Mouse (Mus musculus) stomach, embryonic 15.5 days (tissue): ENCODE measurements around the gene Akap13. TPM values are rescaled to one million over a fixed set of nuclear protein-coding genes. Genes with fewer than 3 reads are reported as not detected.

Source experiments
- ATAC-seq: fragments of 200-750 bp; cut with Nextera tagmentation; 2 replicates; pipeline ENCODE4 v1.8.0; 2017; ENCODE audit warnings: low read depth, moderate number of reproducible peaks, moderate TSS enrichment; ENCODE audit not compliant: insufficient read depth, low FRiP score
- H3K27ac ChIP-seq: fragments of 300-500 bp; sonication (generic); 2 replicates; pipeline ENCODE4 v1.5.1; 2015; ENCODE audit warnings: mild to moderate bottlenecking, inconsistent platforms
- H3K27me3 ChIP-seq: fragments of 300-500 bp; sonication (generic); replicated peaks from 2 replicates; pipeline ENCODE4 v1.6.1; 2015; ENCODE audit warnings: inconsistent platforms
- H3K36me3 ChIP-seq: fragments of 300-500 bp; sonication (generic); 2 replicates; pipeline ENCODE4 v1.6.1; 2015; ENCODE audit warnings: inconsistent platforms
- H3K4me1 ChIP-seq: fragments of 300-500 bp; sonication (generic); 2 replicates; pipeline ENCODE4 v1.6.1; 2015; ENCODE audit warnings: inconsistent platforms
- H3K4me2 ChIP-seq: fragments of 300-500 bp; sonication (generic); 2 replicates; pipeline ENCODE4 v1.6.1; 2015; ENCODE audit warnings: mild to moderate bottlenecking, inconsistent platforms
- H3K4me3 ChIP-seq: fragments of 300-500 bp; sonication (generic); replicated peaks from 2 replicates; pipeline ENCODE4 v1.5.1; 2015; ENCODE audit warnings: inconsistent platforms
- H3K9ac ChIP-seq: fragments of 300-500 bp; sonication (generic); 2 replicates; pipeline ENCODE4 v1.6.1; 2015; ENCODE audit warnings: inconsistent platforms
- H3K9me3 ChIP-seq: fragments of 300-500 bp; sonication (generic); 2 replicates; pipeline ENCODE4 v1.6.1; 2016; ENCODE audit warnings: inconsistent platforms
- WGBS: fragments of 180-500 bp; shearing (Covaris S2); methylation state at CpG from one replicate; pipeline ENCODE4 v1.1.7; 2015; 5-methylcytosine and 5-hydroxymethylcytosine counted together
- polyA plus RNA-seq: library from polyadenylated mRNA; unstranded; fragments of >200 nt; fragmentation: Nextera tagmentation; extraction: Ambion mirVana; gene quantifications from 2 replicates; pipeline ENCODE4 v1.2.1, GENCODE M21; 2015

Gene Akap13
- polyA plus RNA-seq, 1 experiment from 2014 or later, result 38.6 TPM

GRCm38 (mm10) chr7:75644585-75644984, 189.3 kb downstream of the Akap13 start:
- Histone ChIP-seq H3K27me3 (no peaks in the 10 kb centered on the region), H3K4me1 (peaks cover 23% of the 10 kb centered on the region), H3K4me3 (no peak overlapping the region), H3K9ac (no peak overlapping the region), H3K36me3 (no peaks in the 10 kb centered on the region), H3K27ac (no peak overlapping the region), H3K4me2 (peak overlapping the region; percentile 26), H3K9me3 (no peaks in the 10 kb centered on the region)
- no peak for ATAC-seq
- WGBS, result 54% methylated on average over 2 of the region's 2 CpGs

- no peaks in the 10 kb centered on the region for H3K36me3 ChIP-seq
- H3K27me3 ChIP-seq, result no peaks in the 10 kb centered on the region
- H3K4me1 ChIP-seq, result peaks cover 23% of the 10 kb centered on the region
- no peak overlapping the region for H3K4me3 ChIP-seq
- no peak overlapping the region for H3K9ac ChIP-seq
- H3K9me3 ChIP-seq, result no peaks in the 10 kb centered on the region
- no peak overlapping the region for H3K4me2 ChIP-seq
- no peak overlapping the region for H3K27ac ChIP-seq
- ATAC-seq, result no peak
- WGBS, result 72% methylated on average over 5 of the region's 5 CpGs
Measured at GRCm38 (mm10) chr7:75645156-75645933, 190.0 kb downstream of the Akap13 start.

- H3K27me3 ChIP-seq, result no peaks in the 10 kb centered on the region
- H3K4me2 ChIP-seq, result no peak overlapping the region
- H3K9ac ChIP-seq, result no peak overlapping the region
- H3K27ac ChIP-seq, result no peak overlapping the region
- H3K36me3 ChIP-seq, result no peaks in the 10 kb centered on the region
- peaks cover 8% of the 10 kb centered on the region; the same call in 1 of the 2 replicates for H3K4me1 ChIP-seq
- H3K4me3 ChIP-seq, result no peak overlapping the region
- no peaks in the 10 kb centered on the region for H3K9me3 ChIP-seq
- 79% methylated on average over 3 of the region's 3 CpGs for WGBS
- ATAC-seq, result no peak
Measured at GRCm38 (mm10) chr7:75648051-75648450, 192.7 kb downstream of the Akap13 start.

GRCm38 (mm10) chr7:75648961-75649360, 193.6 kb downstream of the Akap13 start:
- no peak overlapping the region for H3K27ac ChIP-seq
- no peak overlapping the region for H3K4me2 ChIP-seq
- H3K9me3 ChIP-seq, result no peaks in the 10 kb centered on the region
- H3K4me3 ChIP-seq, result no peak overlapping the region
- H3K4me1 ChIP-seq, result 0 out of 2 replicates have a peak, but pooled peaks cover 2% of the 10 kb centered on the region
- no peak for ATAC-seq
- H3K9ac ChIP-seq, result no peak overlapping the region
- WGBS, result 85% methylated on average over 4 of the region's 4 CpGs
- no peaks in the 10 kb centered on the region for H3K36me3 ChIP-seq
- no peaks in the 10 kb centered on the region for H3K27me3 ChIP-seq

- Histone ChIP-seq H3K4me1 (no peaks in the 10 kb centered on the region), H3K27ac (no peak overlapping the region), H3K36me3 (no peaks in the 10 kb centered on the region), H3K9ac (no peak overlapping the region), H3K9me3 (no peaks in the 10 kb centered on the region), H3K4me2 (no peak overlapping the region), H3K4me3 (no peak overlapping the region), H3K27me3 (no peaks in the 10 kb centered on the region)
- 69% methylated on average over 1 of the region's 1 CpGs for WGBS
- ATAC-seq, result no peak
Measured at GRCm38 (mm10) chr7:75649966-75650365, 194.6 kb downstream of the Akap13 start.

- no peaks in the 10 kb centered on the region for H3K36me3 ChIP-seq
- no peaks in the 10 kb centered on the region for H3K27me3 ChIP-seq
- no peak for ATAC-seq
- 0 out of 2 replicates have a peak, but pooled peaks cover 3% of the 10 kb centered on the region for H3K4me1 ChIP-seq
- no peak overlapping the region for H3K9ac ChIP-seq
- H3K4me3 ChIP-seq, result no peak overlapping the region
- WGBS, result 55% methylated on average over 3 of the region's 3 CpGs
- no peaks in the 10 kb centered on the region for H3K9me3 ChIP-seq
- H3K27ac ChIP-seq, result no peak overlapping the region
- H3K4me2 ChIP-seq, result no peak overlapping the region
Measured at GRCm38 (mm10) chr7:75653684-75654317, 198.5 kb downstream of the Akap13 start.

- H3K9ac ChIP-seq, result no peak overlapping the region
- no peaks in the 10 kb centered on the region for H3K27me3 ChIP-seq
- no peaks in the 10 kb centered on the region for H3K9me3 ChIP-seq
- no peak for ATAC-seq
- peak overlapping the region; percentile 35; the same call in 1 of the 2 replicates for H3K27ac ChIP-seq
- WGBS, result 63% methylated on average over 11 of the region's 11 CpGs
- H3K4me1 ChIP-seq, result 0 out of 2 replicates have a peak, but pooled peaks cover 3% of the 10 kb centered on the region
- H3K4me3 ChIP-seq, result no peak overlapping the region
- H3K4me2 ChIP-seq, result peak overlapping the region; percentile 30; the same call in 1 of the 2 replicates
- H3K36me3 ChIP-seq, result no peaks in the 10 kb centered on the region
Measured at GRCm38 (mm10) chr7:75655180-75656074, 200.1 kb downstream of the Akap13 start.

GRCm38 (mm10) chr7:75656297-75656852, 201.0 kb downstream of the Akap13 start:
- no peaks in the 10 kb centered on the region for H3K36me3 ChIP-seq
- ATAC-seq, result no peak; the same call in 1 of the 2 replicates
- H3K9ac ChIP-seq, result no peak overlapping the region
- H3K9me3 ChIP-seq, result no peaks in the 10 kb centered on the region
- H3K4me3 ChIP-seq, result no peak overlapping the region
- no peak overlapping the region for H3K4me2 ChIP-seq
- no peaks in the 10 kb centered on the region for H3K27me3 ChIP-seq
- H3K4me1 ChIP-seq, result 0 out of 2 replicates have a peak, but pooled peaks cover 3% of the 10 kb centered on the region
- H3K27ac ChIP-seq, result no peak overlapping the region
- WGBS, result 81% methylated on average over 9 of the region's 9 CpGs

GRCm38 (mm10) chr7:75656896-75657295, 201.6 kb downstream of the Akap13 start:
- 64% methylated on average over 1 of the region's 1 CpGs for WGBS
- no peaks in the 10 kb centered on the region for H3K9me3 ChIP-seq
- no peak overlapping the region for H3K27ac ChIP-seq
- H3K36me3 ChIP-seq, result no peaks in the 10 kb centered on the region
- H3K9ac ChIP-seq, result no peak overlapping the region
- no peak overlapping the region for H3K4me3 ChIP-seq
- ATAC-seq, result no peak
- H3K4me1 ChIP-seq, result 0 out of 2 replicates have a peak, but pooled peaks cover 3% of the 10 kb centered on the region
- H3K4me2 ChIP-seq, result no peak overlapping the region
- no peaks in the 10 kb centered on the region for H3K27me3 ChIP-seq

GRCm38 (mm10) chr7:75664455-75664854, 209.1 kb downstream of the Akap13 start:
- WGBS, result 62% methylated on average over 3 of the region's 3 CpGs
- H3K27ac ChIP-seq, result no peak overlapping the region
- peaks cover 5% of the 10 kb centered on the region; the same call in 1 of the 2 replicates for H3K36me3 ChIP-seq
- no peak overlapping the region for H3K4me3 ChIP-seq
- H3K9ac ChIP-seq, result no peak overlapping the region
- 0 out of 2 replicates have a peak, but pooled peaks cover 3% of the 10 kb centered on the region for H3K4me1 ChIP-seq
- no peaks in the 10 kb centered on the region for H3K9me3 ChIP-seq
- H3K4me2 ChIP-seq, result no peak overlapping the region
- no peaks in the 10 kb centered on the region for H3K27me3 ChIP-seq
- ATAC-seq, result no peak

GRCm38 (mm10) chr7:75666982-75667381, 211.6 kb downstream of the Akap13 start:
- no peak overlapping the region for H3K4me3 ChIP-seq
- H3K9ac ChIP-seq, result no peak overlapping the region
- WGBS, result 70% methylated on average over 3 of the region's 3 CpGs
- H3K27ac ChIP-seq, result no peak overlapping the region
- no peaks in the 10 kb centered on the region for H3K27me3 ChIP-seq
- H3K4me1 ChIP-seq, result 0 out of 2 replicates have a peak, but pooled peaks cover 4% of the 10 kb centered on the region
- ATAC-seq, result no peak
- H3K9me3 ChIP-seq, result no peaks in the 10 kb centered on the region
- no peak overlapping the region for H3K4me2 ChIP-seq
- H3K36me3 ChIP-seq, result peaks cover 5% of the 10 kb centered on the region; the same call in 1 of the 2 replicates
